Mouse (Mus musculus): ENCODE results near the gene Atrnl1.

GRCm38 (mm10) chr19:57610058-57610475 lies 767 bp upstream of the Atrnl1 start:
- TF ChIP-seq GATA1 (IDR thresholded peaks at IDR 0.05; ENCODE audit: borderline replicate concordance, low read length): no peak
- TF ChIP-seq FLI1 (IDR thresholded peaks at IDR 0.05; ENCODE audit: low read length): no peak

Measured in megakaryocyte, embryonic 14.5 days (primary cell).